Mouse (Mus musculus) liver, embryonic 11.5 days (tissue): Measurements from ENCODE around the gene Gprc5b. TPM values are rescaled to one million over a fixed set of nuclear protein-coding genes. Genes with fewer than 3 reads are reported as not detected.
A peak's percentile ranks its signal among the peaks of the same experiment; 100 is the strongest.

ENCODE experiments used
- ATAC-seq: fragments of 200-750 bp; cut with Nextera tagmentation; replicated peaks from 2 replicates; pipeline ENCODE4 v1.8.0; 2017; ENCODE audit warnings: moderate number of reproducible peaks, mild to moderate bottlenecking, moderate TSS enrichment, moderate library complexity; ENCODE audit not compliant: low FRiP score
- DNase-seq: peaks from one replicate; pipeline ENCODE4 v3.0.0-alpha.2; 2017; ENCODE audit warnings: low spot score
- H3K27ac ChIP-seq: fragments of 300-500 bp; sonication (generic); 2 replicates; pipeline ENCODE4 v1.5.1; 2014; ENCODE audit warnings: mild to moderate bottlenecking, low read depth, low read length, control low read depth
- H3K27me3 ChIP-seq: fragments of 300-500 bp; sonication (generic); replicated peaks from 2 replicates; pipeline ENCODE4 v1.6.1; 2014; ENCODE audit warnings: low read length, mixed read lengths; ENCODE audit not compliant: control insufficient read depth, insufficient read depth
- H3K36me3 ChIP-seq: fragments of 300-500 bp; sonication (generic); 2 replicates; pipeline ENCODE4 v1.6.1; 2014; ENCODE audit warnings: mild to moderate bottlenecking, low read length, moderate library complexity, mixed read lengths; ENCODE audit not compliant: control insufficient read depth, insufficient read depth
- H3K4me1 ChIP-seq: fragments of 300-500 bp; sonication (generic); replicated peaks from 2 replicates; pipeline ENCODE4 v1.6.1; 2014; ENCODE audit warnings: low read length, mixed read lengths; ENCODE audit not compliant: control insufficient read depth, insufficient read depth
- H3K4me2 ChIP-seq: fragments of 300-500 bp; sonication (generic); 2 replicates; pipeline ENCODE4 v1.6.1; 2014; ENCODE audit warnings: mild to moderate bottlenecking, control low read depth, moderate library complexity
- H3K4me3 ChIP-seq: fragments of 300-500 bp; sonication (generic); 2 replicates; pipeline ENCODE4 v1.5.1; 2014; ENCODE audit warnings: low read depth, low read length, control low read depth
- H3K9ac ChIP-seq: fragments of 300-500 bp; sonication (generic); 2 replicates; pipeline ENCODE4 v1.6.1; 2014; ENCODE audit warnings: low read depth, low read length, control low read depth
- H3K9me3 ChIP-seq: fragments of 300-500 bp; sonication (generic); 2 replicates; pipeline ENCODE4 v1.6.1; 2016; ENCODE audit warnings: low read length, inconsistent platforms, mixed read lengths; ENCODE audit not compliant: control insufficient read depth
- WGBS: fragments of 180-500 bp; shearing (Covaris S2); extraction: QIAGEN DNeasy Blood & Tissue Kit; methylation state at CpG from one replicate; pipeline ENCODE4 v1.1.7; 2014; 5-methylcytosine and 5-hydroxymethylcytosine counted together
- polyA plus RNA-seq: library from polyadenylated mRNA; unstranded; fragments of >200 nt; fragmentation: Nextera tagmentation; extraction: Ambion mirVana; gene quantifications from 2 replicates; pipeline ENCODE4 v1.2.1, GENCODE M21; 2014

Gprc5b gene
- polyA plus RNA-seq, 1 experiment from 2014 or later, result 1.7 TPM

GRCm38 (mm10) chr7:119010854-119011529, 16.0 kb upstream of the Gprc5b start:
- H3K4me1 ChIP-seq, result no peaks in the 10 kb centered on the region
- no peak overlapping the region for H3K4me2 ChIP-seq
- DNase-seq (no peak), ATAC-seq (no peak)
- H3K4me3 ChIP-seq, result no peak overlapping the region
- WGBS, result 16% methylated on average over 5 of the region's 5 CpGs
- H3K9me3 ChIP-seq, result no peaks in the 10 kb centered on the region
- H3K9ac ChIP-seq, result no peak overlapping the region
- H3K36me3 ChIP-seq, result no peaks in the 10 kb centered on the region
- no peak overlapping the region for H3K27ac ChIP-seq
- H3K27me3 ChIP-seq, result no peaks in the 10 kb centered on the region

DNA sequence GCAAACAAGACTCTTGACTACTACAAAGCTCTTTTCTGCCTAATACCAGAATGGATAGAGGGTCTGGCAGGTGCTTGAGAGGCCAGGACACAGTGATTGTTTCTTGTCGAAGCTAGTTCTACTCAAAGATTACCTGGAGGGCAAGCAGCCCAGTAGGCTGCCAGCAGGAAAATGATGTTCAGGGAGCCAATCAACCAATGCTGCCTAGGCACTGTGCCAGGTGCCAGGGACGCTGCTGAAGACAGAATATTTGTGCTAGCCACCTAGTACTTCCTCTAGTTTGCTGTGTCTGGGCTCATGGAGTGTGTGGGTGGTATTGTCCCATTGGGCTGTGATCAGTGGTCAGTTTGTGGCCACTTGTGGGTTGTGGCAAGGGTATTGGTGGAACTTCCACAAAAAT, 7.5 kb upstream of the Gprc5b start:
- no peak overlapping the region for H3K4me3 ChIP-seq

DNA sequence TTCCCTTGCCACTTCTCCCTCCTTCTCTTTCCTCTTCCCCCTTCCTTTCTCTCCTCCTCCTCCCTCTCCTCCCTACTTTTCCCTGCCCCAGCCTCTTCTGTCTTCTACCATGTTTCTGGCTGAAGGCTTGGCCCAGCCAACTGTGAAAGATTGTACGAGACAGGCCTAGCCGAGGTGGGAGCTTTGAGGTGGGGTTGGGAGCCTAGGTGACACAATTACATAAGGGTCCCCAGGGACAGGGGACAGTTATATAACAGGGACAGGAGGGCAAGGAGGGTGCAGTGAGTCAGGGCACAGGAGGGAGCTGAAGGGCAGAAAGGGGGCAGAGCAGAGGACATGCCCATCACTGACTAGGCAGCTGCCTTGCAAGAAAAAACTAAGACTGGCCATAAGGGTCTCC, 7.0 kb upstream of the Gprc5b start:
- Histone ChIP-seq H3K4me2 (no peak overlapping the region), H3K9me3 (no peaks in the 10 kb centered on the region), H3K4me1 (no peaks in the 10 kb centered on the region), H3K27me3 (no peaks in the 10 kb centered on the region; the same call in 1 of the 2 replicates), H3K4me3 (no peak overlapping the region), H3K27ac (no peak overlapping the region), H3K36me3 (no peaks in the 10 kb centered on the region), H3K9ac (no peak overlapping the region)
- DNase-seq (no peak), ATAC-seq (no peak)
- WGBS, result 56% methylated on average over 2 of the region's 2 CpGs

More for the DNA sequence above, 7.5 kb upstream of the Gprc5b start:
- H3K9ac ChIP-seq, result no peak overlapping the region
- no peaks in the 10 kb centered on the region for H3K36me3 ChIP-seq
- no peaks in the 10 kb centered on the region; the same call in 1 of the 2 replicates for H3K27me3 ChIP-seq
- DNase-seq (no peak), ATAC-seq (no peak)
- no peak overlapping the region for H3K27ac ChIP-seq
- H3K4me2 ChIP-seq, result no peak overlapping the region
- no peaks in the 10 kb centered on the region for H3K4me1 ChIP-seq
- 46% methylated on average over 2 of the region's 2 CpGs for WGBS
- H3K9me3 ChIP-seq, result no peaks in the 10 kb centered on the region

- no peak overlapping the region for H3K27ac ChIP-seq
- no peaks in the 10 kb centered on the region for H3K36me3 ChIP-seq
- H3K27me3 ChIP-seq, result peaks cover 12% of the 10 kb centered on the region
- H3K9me3 ChIP-seq, result no peaks in the 10 kb centered on the region
- 69% methylated on average over 2 of the region's 2 CpGs for WGBS
- H3K4me2 ChIP-seq, result no peak overlapping the region
- H3K9ac ChIP-seq, result no peak overlapping the region
- no peak overlapping the region for H3K4me3 ChIP-seq
- ATAC-seq (no peak), DNase-seq (no peak)
- peaks cover 6% of the 10 kb centered on the region for H3K4me1 ChIP-seq
Observed at GRCm38 (mm10) chr7:118999857-119000256, 4.8 kb upstream of the Gprc5b start.

- peaks cover 35% of the 10 kb centered on the region for H3K27me3 ChIP-seq
- no peak overlapping the region for H3K4me3 ChIP-seq
- H3K9ac ChIP-seq, result no peak overlapping the region
- peaks cover 15% of the 10 kb centered on the region for H3K4me1 ChIP-seq
- H3K4me2 ChIP-seq, result peak overlapping the region; percentile 81; the same call in 1 of the 2 replicates
- no peak overlapping the region for H3K27ac ChIP-seq
- no peaks in the 10 kb centered on the region for H3K36me3 ChIP-seq
- no peaks in the 10 kb centered on the region for H3K9me3 ChIP-seq
- WGBS, result 10% methylated on average over 13 of the region's 13 CpGs
- DNase-seq, result peak; percentile 73
- peak; percentile 48 for ATAC-seq
Observed at GRCm38 (mm10) chr7:118996137-118996837, 1.3 kb upstream of the Gprc5b start.

- DNase-seq (no peak), ATAC-seq (0 out of 2 replicates have a peak, but pooled peaks have one; percentile 21)
- H3K27me3 ChIP-seq, result peaks cover 35% of the 10 kb centered on the region
- WGBS, result 16% methylated on average over 14 of the region's 14 CpGs
- H3K9me3 ChIP-seq, result no peaks in the 10 kb centered on the region
- no peak overlapping the region for H3K9ac ChIP-seq
- H3K4me1 ChIP-seq, result peaks cover 15% of the 10 kb centered on the region
- peak overlapping the region; percentile 81 for H3K4me2 ChIP-seq
- H3K27ac ChIP-seq, result no peak overlapping the region
- H3K36me3 ChIP-seq, result no peaks in the 10 kb centered on the region
- H3K4me3 ChIP-seq, result peak overlapping the region; percentile 54; the same call in 1 of the 2 replicates
Observed at GRCm38 (mm10) chr7:118995671-118996070, 660 bp upstream of the Gprc5b start.

DNA sequence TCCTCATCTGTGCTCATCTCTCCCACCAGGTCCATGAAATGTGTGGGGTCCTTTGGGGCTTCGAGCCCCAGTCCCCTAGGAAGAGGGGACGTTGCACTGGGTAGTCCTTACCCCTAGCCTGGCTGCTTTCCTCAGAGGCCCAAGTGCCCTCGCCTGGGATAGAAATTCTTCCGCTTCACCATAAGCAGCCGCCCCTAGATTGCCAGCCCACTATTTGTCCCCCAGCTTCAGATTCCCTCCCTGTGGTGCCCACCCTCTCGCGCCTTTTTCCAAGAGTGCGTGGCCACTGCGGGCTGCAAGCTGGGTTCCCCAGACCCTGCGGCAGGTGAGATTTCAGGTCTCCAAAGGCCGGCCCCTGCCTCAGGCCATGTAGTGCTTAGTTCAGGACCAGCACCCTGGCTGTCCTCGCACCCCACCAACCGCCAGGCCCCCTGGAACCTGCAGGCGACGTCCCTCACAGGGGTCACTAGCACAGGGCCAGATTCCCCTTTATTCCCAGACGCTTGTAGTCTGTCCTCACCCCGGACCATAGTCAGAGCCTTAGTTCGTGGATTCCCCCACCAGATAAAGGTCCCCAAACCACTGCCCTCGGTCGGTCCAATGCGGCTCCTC, 674 bp downstream of the Gprc5b start:
- 3% methylated on average over 21 of the region's 21 CpGs for WGBS
- Histone ChIP-seq H3K27me3 (peaks cover 35% of the 10 kb centered on the region), H3K4me1 (peaks cover 15% of the 10 kb centered on the region), H3K9me3 (no peaks in the 10 kb centered on the region), H3K4me3 (peak overlapping the region; percentile 54), H3K27ac (no peak overlapping the region), H3K9ac (peak overlapping the region; percentile 57), H3K4me2 (peak overlapping the region; percentile 81), H3K36me3 (no peaks in the 10 kb centered on the region)
- DNase-seq, result peak; percentile 50
- ATAC-seq, result peak; percentile 14; the same call in 1 of the 2 replicates

GRCm38 (mm10) chr7:118993597-118994230, 1.3 kb downstream of the Gprc5b start:
- Histone ChIP-seq H3K27me3 (peaks cover 35% of the 10 kb centered on the region), H3K4me2 (peak overlapping the region; percentile 81), H3K9ac (peak overlapping the region; percentile 37; the same call in 1 of the 2 replicates), H3K4me1 (peaks cover 15% of the 10 kb centered on the region), H3K9me3 (no peaks in the 10 kb centered on the region), H3K4me3 (peak overlapping the region; percentile 54), H3K27ac (no peak overlapping the region), H3K36me3 (no peaks in the 10 kb centered on the region)
- 2% methylated on average over 26 of the region's 26 CpGs for WGBS
- ATAC-seq, result 0 out of 2 replicates have a peak, but pooled peaks have one; percentile 1
- DNase-seq, result peak; percentile 36
